Mouse (Mus musculus): ENCODE measurements at regions not wholly inside any gene's neighbourhood (a gene's known extent, or its start where the extent isn't known, plus 50 kb on each side); places are given as distances from the start of the nearest gene placed in this dataset.

GRCm38 (mm10) chr1:35587900-35588299, 480.3 kb upstream of the Hs6st1 start:
- no peak for DNase-seq

GRCm38 (mm10) chr1:35588939-35589338, 479.3 kb upstream of the Hs6st1 start:
- DNase-seq, result no peak

DNA sequence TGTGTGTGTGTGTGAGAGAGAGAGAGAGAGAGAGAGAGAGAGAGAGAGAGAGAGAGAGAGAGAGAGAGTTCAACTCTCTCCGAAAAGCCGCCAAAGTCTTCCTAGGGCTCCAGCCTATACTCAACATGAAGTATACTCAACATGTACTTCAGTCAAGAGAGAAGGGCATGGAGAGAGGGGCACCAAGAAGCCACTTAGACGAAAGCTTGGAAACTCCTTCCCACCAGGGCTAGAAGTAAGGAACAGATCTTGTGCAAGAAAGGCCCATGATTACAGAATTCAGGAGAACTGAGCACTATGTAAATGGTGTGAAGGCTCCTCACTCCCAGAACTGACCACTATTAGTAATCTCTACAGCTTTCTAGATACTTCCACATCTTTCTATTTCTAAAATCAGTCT, 467.4 kb upstream of the Hs6st1 start:
- no peak for DNase-seq

DNA sequence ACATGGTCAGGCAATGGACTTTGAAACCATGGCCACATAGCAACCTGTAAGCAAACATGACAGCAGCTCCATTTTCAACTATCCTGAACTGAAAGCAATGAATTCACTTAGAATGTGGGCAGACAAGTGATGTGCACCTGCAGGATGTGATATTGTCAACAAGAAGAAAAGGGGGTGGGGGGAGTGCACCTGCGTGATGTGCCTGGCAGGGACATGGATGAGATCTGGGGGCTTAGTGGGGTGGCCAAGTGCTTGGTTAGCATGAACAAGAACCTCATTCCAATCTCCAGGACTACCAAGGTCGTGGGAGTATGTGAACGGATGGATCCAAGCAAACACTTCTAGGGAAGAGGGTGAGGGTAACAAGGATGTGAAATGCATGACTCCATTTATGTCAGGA, 453.1 kb upstream of the Hs6st1 start:
- DNase-seq, result no peak

GRCm38 (mm10) chr1:35619476-35619875, 448.7 kb upstream of the Hs6st1 start:
- DNase-seq, result no peak

DNA sequence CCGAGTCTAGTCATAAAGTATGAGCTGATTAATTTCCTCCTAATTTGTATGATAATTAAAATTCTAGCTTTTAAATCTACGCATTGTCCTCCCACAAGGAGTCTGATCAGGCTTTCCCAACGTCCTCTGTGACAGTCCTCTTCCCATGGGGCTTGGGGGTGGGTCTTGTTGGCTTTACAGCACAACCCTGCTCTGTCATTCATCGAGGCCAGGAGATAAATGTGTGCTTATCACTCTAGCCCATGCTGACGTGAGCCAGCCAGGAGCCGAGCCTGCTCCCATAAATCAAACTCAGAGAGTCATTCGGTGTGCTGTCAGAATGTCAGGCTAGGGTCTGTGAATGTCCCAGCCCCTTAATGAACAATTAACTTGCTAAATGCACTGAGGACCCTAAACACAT, 425.6 kb upstream of the Hs6st1 start:
- no peak for DNase-seq

- DNase-seq, result no peak
Observed at GRCm38 (mm10) chr1:35653119-35653956, 414.9 kb upstream of the Hs6st1 start.

DNA sequence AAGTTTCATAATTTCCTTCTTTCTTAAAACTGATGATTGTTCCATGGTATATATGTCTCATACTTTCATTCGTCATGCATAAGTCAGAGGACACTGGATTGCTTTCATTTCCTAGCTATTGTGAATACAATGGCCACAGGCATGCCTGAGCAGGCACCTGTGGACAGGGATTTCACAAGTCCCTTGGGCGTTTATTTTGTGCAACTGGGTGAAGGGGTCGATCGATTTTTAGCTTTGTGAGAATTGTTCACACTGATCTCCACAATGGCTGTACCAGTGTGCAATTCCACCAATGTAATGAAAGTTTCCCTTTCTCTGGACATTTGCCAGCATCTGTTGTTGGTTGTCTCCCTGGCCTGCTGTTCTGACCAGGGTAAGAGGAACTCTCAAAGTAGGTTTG, 405.2 kb upstream of the Hs6st1 start:
- no peak for DNase-seq

DNA sequence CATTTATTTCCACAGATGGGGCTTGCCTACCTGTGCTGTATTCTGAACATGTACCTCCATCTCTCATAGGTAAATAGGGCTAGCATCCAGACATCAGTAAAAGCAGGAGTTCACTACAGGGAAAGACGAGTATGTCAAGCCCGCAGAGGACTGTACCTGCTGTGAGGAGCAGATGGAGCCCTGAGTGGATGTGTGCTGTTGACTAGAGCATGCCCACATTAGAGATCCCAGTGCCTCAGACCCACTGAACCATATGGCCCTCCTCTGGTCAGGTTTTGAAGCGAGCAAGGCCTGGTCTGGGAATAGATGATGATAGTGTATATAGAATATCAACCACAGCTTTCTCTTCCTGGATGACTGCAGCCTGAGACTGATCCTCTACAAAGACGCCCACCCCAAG, 394.7 kb upstream of the Hs6st1 start:
- DNase-seq, result no peak

DNA sequence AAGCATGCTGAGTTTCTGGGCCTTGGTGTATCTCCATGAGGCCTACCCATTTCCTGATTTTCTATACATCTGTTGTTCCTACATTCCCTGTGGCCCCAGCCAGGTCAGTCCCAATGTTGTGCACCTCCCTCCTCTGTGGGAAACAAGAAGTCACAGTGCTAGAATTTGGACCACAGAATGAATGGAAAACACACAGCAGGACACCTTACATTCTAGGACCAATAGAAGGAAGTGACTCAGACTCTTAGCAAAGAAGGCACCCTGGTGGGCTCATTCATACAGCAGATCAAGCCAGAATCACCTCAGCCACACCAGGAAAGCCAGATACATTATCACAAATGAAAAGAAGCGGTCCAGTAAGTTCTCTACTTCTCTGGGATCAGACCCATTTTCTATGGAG, 394.2 kb upstream of the Hs6st1 start:
- DNase-seq, result no peak

GRCm38 (mm10) chr1:35682511-35682949, 385.7 kb upstream of the Hs6st1 start:
- DNase-seq, result no peak

DNA sequence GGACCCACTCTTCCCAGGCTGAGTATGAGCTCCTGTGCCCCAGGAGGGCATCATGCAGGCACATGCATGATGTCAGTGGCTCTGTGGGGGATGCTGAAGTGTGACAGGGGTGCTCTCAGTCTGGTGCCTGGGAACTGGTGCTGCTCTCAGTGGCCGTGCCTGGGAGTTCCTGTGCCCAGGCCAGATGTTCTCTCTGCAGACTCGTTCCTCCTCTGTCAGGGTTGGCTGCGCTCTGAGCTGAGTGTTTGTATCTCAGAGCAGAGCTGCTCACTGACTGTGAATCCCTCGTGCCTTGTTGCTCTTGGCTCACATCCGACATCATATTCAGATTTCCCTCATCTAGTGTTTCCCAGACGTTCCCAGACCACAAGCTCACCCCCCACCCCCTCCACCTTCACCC, 382.5 kb upstream of the Hs6st1 start:
- no peak for DNase-seq

DNA sequence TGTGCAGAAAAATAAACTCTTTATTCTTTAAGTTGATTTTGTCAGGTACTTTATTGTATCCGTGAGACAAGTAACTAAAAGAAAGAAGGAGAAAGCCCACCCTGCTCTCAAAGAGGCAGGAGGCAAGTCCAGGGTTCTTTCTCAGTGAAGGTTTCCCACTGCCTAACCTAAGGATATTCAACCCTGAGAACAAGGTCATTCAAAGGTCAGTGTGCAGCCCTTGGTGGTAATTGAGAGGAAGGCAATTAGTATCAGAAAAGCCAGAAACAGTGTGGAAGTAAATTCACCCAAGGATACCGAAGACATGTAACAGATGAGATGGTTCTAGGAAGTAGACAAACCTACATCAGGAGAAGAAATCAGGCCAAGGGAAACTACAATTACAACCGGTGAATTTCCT, 373.9 kb upstream of the Hs6st1 start:
- no peak for DNase-seq

DNA sequence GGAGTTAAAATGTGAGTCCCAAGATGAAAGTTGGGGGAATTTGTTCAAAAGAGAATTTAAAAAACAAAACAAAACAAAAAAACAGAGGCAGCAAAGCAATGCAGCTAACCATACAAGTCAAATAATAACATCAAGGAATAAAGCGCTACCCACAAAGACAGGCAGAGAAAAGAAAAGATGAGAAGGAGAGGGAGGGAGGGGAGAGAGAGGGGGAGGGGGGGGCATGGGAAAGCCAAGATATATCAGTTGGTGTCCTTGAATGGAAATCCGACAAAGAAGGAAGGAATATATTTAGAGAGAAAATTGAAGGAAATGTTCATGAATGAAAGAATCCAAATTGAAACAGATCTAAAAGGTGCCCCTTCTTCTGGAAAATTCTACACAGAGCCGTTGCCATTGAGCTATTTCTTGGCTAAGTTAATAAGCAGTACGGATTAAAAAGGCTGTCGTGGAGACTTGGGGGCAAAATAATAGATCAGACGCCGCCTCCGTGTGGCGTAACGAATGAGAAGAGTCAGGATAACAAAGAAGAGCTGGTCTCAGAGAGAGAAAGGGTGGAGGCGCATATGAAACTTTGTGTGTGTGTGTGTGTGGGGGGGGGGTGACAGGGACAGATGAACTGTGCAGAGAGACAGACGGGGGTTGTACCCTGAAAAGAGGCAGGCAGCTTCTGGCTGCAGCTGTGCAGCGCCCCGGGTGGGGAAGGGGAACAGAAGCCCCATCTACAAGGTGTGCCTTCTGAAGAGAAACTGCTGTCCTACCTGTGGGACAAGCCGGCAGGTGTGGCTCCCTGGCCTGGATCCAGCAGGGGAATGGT, 373.2 kb upstream of the Hs6st1 start:
- DNase-seq, result no peak

DNA sequence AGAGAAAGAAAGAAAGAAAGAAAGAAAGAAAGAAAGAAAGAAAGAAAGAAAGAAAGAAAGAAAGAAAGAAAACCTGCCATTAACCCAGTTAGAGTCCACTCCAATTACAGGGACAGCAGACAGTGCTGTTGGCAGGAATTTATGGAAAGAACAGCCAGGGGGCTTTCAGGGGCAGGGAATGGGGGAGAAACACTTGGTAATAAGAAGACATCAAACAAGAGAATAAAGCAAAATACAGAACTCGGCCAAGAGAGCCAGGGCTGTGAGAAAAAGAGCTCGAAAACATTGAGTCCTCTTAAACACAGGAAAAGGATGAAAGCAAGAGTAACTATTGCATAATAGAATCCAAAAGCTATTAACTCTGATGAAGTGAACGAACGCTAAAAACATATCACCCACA, 371.0 kb upstream of the Hs6st1 start:
- DNase-seq, result no peak

GRCm38 (mm10) chr1:35697834-35698500, 370.2 kb upstream of the Hs6st1 start:
- no peak for DNase-seq

DNA sequence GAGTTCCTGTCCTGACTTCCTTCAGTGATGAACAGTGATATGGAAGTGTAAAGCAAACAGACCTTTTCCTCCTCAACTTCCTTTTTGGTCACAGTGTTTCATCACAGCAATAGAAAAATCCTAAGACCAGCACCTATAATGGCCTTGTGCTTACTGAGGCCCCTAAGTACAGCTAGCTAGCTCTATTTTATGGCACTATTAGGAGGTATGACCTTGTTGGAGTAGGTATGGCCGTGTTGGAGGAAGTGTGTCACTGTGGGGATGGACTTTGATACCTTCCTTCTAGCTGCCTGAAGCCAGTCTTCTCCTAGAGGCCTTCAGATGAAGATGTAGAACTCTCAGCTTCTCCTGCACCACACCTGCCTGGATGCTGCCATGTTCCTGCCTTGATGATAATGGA, 365.6 kb upstream of the Hs6st1 start:
- DNase-seq, result no peak

- no peak for DNase-seq
Observed at GRCm38 (mm10) chr1:35706336-35706735, 361.9 kb upstream of the Hs6st1 start.

- DNase-seq, result no peak
Observed at GRCm38 (mm10) chr1:35708176-35708788, 359.9 kb upstream of the Hs6st1 start.

GRCm38 (mm10) chr1:35709214-35709613, 359.0 kb upstream of the Hs6st1 start:
- no peak for DNase-seq

DNA sequence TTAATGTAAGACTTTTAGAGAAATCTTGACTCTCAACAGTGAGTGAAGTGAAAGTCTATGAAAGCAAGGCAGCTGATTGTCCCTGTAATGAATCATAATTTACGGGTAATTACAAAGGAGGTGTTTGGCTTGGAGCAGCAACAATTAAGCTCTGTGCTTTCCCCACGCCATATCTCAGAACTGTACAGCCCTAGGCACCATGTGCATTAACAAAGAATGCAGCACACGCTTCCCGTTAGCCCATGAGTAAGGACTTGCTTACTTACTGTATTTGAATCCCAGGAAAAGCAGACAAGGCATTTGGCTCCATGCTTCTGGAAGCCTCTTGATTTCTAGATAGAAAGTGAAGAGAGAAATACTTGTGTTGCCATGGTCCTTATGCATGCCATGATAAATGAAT, 354.2 kb upstream of the Hs6st1 start:
- DNase-seq, result no peak

GRCm38 (mm10) chr1:35715931-35716330, 352.3 kb upstream of the Hs6st1 start:
- no peak for DNase-seq

DNA sequence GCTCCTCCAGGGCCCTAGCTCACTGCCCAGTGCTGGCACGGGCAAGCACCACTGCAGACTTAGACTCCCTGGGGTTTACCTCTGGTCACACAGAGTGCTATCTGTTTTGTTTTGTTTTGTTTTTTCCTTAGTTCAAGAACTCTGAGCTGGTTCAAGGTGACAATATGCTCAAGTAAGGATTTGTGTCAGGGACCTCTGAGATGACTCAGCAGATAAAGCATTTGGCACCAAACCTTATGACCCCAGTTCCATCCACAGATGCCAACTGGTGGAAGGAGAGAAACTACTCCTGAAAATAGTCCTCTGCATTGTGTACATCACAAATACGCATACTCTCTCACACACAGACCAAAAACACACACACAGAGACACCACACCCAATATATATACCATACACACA, 351.0 kb upstream of the Hs6st1 start:
- peak; percentile 35 to 37 for DNase-seq
